Mouse (Mus musculus) stomach, embryonic 16.5 days (tissue): Measurements from ENCODE around the gene Zfp558. TPM values are rescaled to one million over a fixed set of nuclear protein-coding genes. Genes with fewer than 3 reads are reported as not detected.
"Not testable (repeated sequence)": the region's sequence is repeated elsewhere in the genome, so short reads cannot be mapped to it uniquely, and the experiment has no call there.

ENCODE experiments used
- ATAC-seq: fragments of 200-750 bp; cut with Nextera tagmentation; 2 replicates; pipeline ENCODE4 v1.8.0; 2017; ENCODE audit warnings: moderate number of reproducible peaks, moderate TSS enrichment; ENCODE audit not compliant: insufficient read depth, low FRiP score
- H3K27ac ChIP-seq: fragments of 300-500 bp; sonication (generic); 2 replicates; pipeline ENCODE4 v1.5.1; 2014; ENCODE audit warnings: low read length
- H3K27me3 ChIP-seq: fragments of 300-500 bp; sonication (generic); 2 replicates; pipeline ENCODE4 v1.6.1; 2014; ENCODE audit warnings: low read length, control low read depth, mixed read lengths; ENCODE audit not compliant: control insufficient read depth, insufficient read depth
- H3K36me3 ChIP-seq: fragments of 300-500 bp; sonication (generic); 2 replicates; pipeline ENCODE4 v1.6.1; 2014; ENCODE audit warnings: low read length; ENCODE audit not compliant: control insufficient read depth, insufficient read depth
- H3K4me1 ChIP-seq: fragments of 300-500 bp; sonication (generic); 2 replicates; pipeline ENCODE4 v1.6.1; 2014; ENCODE audit warnings: low read length, control low read depth, mixed read lengths; ENCODE audit not compliant: control insufficient read depth, insufficient read depth
- H3K4me2 ChIP-seq: fragments of 300-500 bp; sonication (generic); 2 replicates; pipeline ENCODE4 v1.6.1; 2014; ENCODE audit warnings: low read depth, low read length, mixed read lengths
- H3K4me3 ChIP-seq: fragments of 300-500 bp; sonication (generic); replicated peaks from 2 replicates; pipeline ENCODE4 v1.5.1; 2014; ENCODE audit warnings: mild to moderate bottlenecking, low read length
- H3K9ac ChIP-seq: fragments of 300-500 bp; sonication (generic); 2 replicates; pipeline ENCODE4 v1.6.1; 2014; ENCODE audit warnings: low read length
- H3K9me3 ChIP-seq: fragments of 300-500 bp; sonication (generic); replicated peaks from 2 replicates; pipeline ENCODE4 v1.6.1; 2016; ENCODE audit warnings: low read length, control low read depth; ENCODE audit not compliant: control insufficient read depth
- WGBS: fragments of 180-500 bp; shearing (Covaris S2); extraction: QIAGEN DNeasy Blood & Tissue Kit; methylation state at CpG from one replicate; pipeline ENCODE4 v1.1.7; 2014; 5-methylcytosine and 5-hydroxymethylcytosine counted together
- polyA plus RNA-seq: library from polyadenylated mRNA; unstranded; fragments of >200 nt; fragmentation: Nextera tagmentation; extraction: Ambion mirVana; gene quantifications from 2 replicates; pipeline ENCODE4 v1.2.1, GENCODE M21; 2015

The Zfp558 gene
- polyA plus RNA-seq: 3.5 and 4.5 TPM in 2 replicates

GRCm38 (mm10) chr9:18478168-18478567 is at the start of gene Zfp558, which contains the start of gene Mbd3l1:
Zfp558 (minus strand) TSS chr9:18478268.
Mbd3l1 (plus strand) TSS chr9:18478359.
- H3K4me2 ChIP-seq: no peak within 1 kb of the TSS
- no peak within 1 kb of the TSS for H3K4me3 ChIP-seq
- no peaks in the 10 kb centered on the region for H3K27me3 ChIP-seq
- H3K4me1 ChIP-seq: no peaks in the 10 kb centered on the region
- ATAC-seq: no peak
- H3K9me3 ChIP-seq: no peaks in the 10 kb centered on the region
- no peak within 1 kb of the TSS for H3K27ac ChIP-seq
- H3K36me3 ChIP-seq: no peaks in the 10 kb centered on the region
- WGBS: 69% methylated on average over 3 of the region's 3 CpGs
- H3K9ac ChIP-seq: no peak within 1 kb of the TSS

GRCm38 (mm10) chr9:18508098-18508497 is 30.0 kb upstream of the Zfp558 start:
- Histone ChIP-seq H3K36me3 (no peaks in the 10 kb centered on the region), H3K4me3 (no peak overlapping the region), H3K27me3 (no peaks in the 10 kb centered on the region), H3K4me1 (no peaks in the 10 kb centered on the region), H3K9ac (no peak overlapping the region), H3K27ac (no peak overlapping the region), H3K9me3 (no peaks in the 10 kb centered on the region), H3K4me2 (no peak overlapping the region)
- no peak for ATAC-seq
- 44% methylated on average over 2 of the region's 2 CpGs for WGBS

GRCm38 (mm10) chr9:18473324-18474128 is 4.5 kb downstream of the Zfp558 start:
- H3K4me1 ChIP-seq: peaks cover 3% of the 10 kb centered on the region; the same call in 1 of the 2 replicates
- WGBS: 4% methylated on average over 39 of the region's 39 CpGs

GRCm38 (mm10) chr9:18468005-18468404 is 10.1 kb downstream of the Zfp558 start:
- Histone ChIP-seq H3K9ac (no peak overlapping the region), H3K27me3 (no peaks in the 10 kb centered on the region), H3K4me2 (no peak overlapping the region), H3K4me1 (peaks cover 3% of the 10 kb centered on the region; the same call in 1 of the 2 replicates), H3K4me3 (no peak overlapping the region), H3K9me3 (0 out of 2 replicates have a peak, but pooled peaks cover 3% of the 10 kb centered on the region), H3K27ac (no peak overlapping the region), H3K36me3 (no peaks in the 10 kb centered on the region)
- no peak for ATAC-seq
- WGBS: 86% methylated on average over 3 of the region's 3 CpGs

More at GRCm38 (mm10) chr9:18473324-18474128, 4.5 kb downstream of the Zfp558 start:
- peak overlapping the region; percentile 72 for H3K27ac ChIP-seq
- peak; percentile 97 for ATAC-seq
- peak overlapping the region; percentile 74 for H3K4me2 ChIP-seq
- no peaks in the 10 kb centered on the region for H3K27me3 ChIP-seq
- no peaks in the 10 kb centered on the region for H3K36me3 ChIP-seq
- peak overlapping the region; percentile 53 for H3K4me3 ChIP-seq
- no peaks in the 10 kb centered on the region for H3K9me3 ChIP-seq
- peak overlapping the region; percentile 66 for H3K9ac ChIP-seq

GRCm38 (mm10) chr9:18467350-18467749 is 10.7 kb downstream of the Zfp558 start:
- Histone ChIP-seq H3K4me2 (no peak overlapping the region), H3K27ac (no peak overlapping the region), H3K27me3 (no peaks in the 10 kb centered on the region), H3K36me3 (peaks cover 3% of the 10 kb centered on the region; the same call in 1 of the 2 replicates), H3K4me3 (no peak overlapping the region), H3K9me3 (0 out of 2 replicates have a peak, but pooled peaks cover 3% of the 10 kb centered on the region), H3K9ac (no peak overlapping the region), H3K4me1 (no peaks in the 10 kb centered on the region)
- WGBS: 86% methylated on average over 3 of the region's 3 CpGs
- ATAC-seq: no peak

GRCm38 (mm10) chr9:18456520-18456919 is 21.5 kb downstream of the Zfp558 start:
- H3K9ac ChIP-seq: no peak overlapping the region
- peaks cover 6% of the 10 kb centered on the region; the same call in 1 of the 2 replicates for H3K9me3 ChIP-seq
- H3K4me2 ChIP-seq: no peak overlapping the region
- no peaks in the 10 kb centered on the region for H3K4me1 ChIP-seq
- no peak for ATAC-seq
- 92% methylated on average over 4 of the region's 4 CpGs for WGBS
- peaks cover 20% of the 10 kb centered on the region for H3K36me3 ChIP-seq
- no peak overlapping the region for H3K4me3 ChIP-seq
- H3K27ac ChIP-seq: no peak overlapping the region
- H3K27me3 ChIP-seq: no peaks in the 10 kb centered on the region

GRCm38 (mm10) chr9:18431687-18432086 is 46.4 kb downstream of the Zfp558 start:
- no peak for ATAC-seq
- no peaks in the 10 kb centered on the region for H3K27me3 ChIP-seq
- H3K9ac ChIP-seq: no peak overlapping the region
- no peaks in the 10 kb centered on the region for H3K9me3 ChIP-seq
- no peaks in the 10 kb centered on the region for H3K36me3 ChIP-seq
- H3K4me3 ChIP-seq: no peak overlapping the region
- no peaks in the 10 kb centered on the region for H3K4me1 ChIP-seq
- no peak overlapping the region for H3K27ac ChIP-seq
- H3K4me2 ChIP-seq: no peak overlapping the region
- 69% methylated on average over 10 of the region's 10 CpGs for WGBS

GRCm38 (mm10) chr9:18430354-18430753 is 47.7 kb downstream of the Zfp558 start, which contains the start of gene Mbd3l2:
Mbd3l2 (plus strand) TSS chr9:18430654.
- H3K9ac ChIP-seq: no peak within 1 kb of the TSS
- no peak within 1 kb of the TSS for H3K4me2 ChIP-seq
- no peak for ATAC-seq
- no peaks in the 10 kb centered on the region for H3K36me3 ChIP-seq
- no peaks in the 10 kb centered on the region for H3K27me3 ChIP-seq
- H3K4me3 ChIP-seq: no peak within 1 kb of the TSS
- H3K27ac ChIP-seq: no peak within 1 kb of the TSS
- H3K9me3 ChIP-seq: no peaks in the 10 kb centered on the region
- no peaks in the 10 kb centered on the region for H3K4me1 ChIP-seq

- H3K4me3 ChIP-seq, H3K36me3 ChIP-seq, ATAC-seq, H3K9ac ChIP-seq, H3K9me3 ChIP-seq, H3K4me1 ChIP-seq, H3K4me2 ChIP-seq, H3K27ac ChIP-seq, H3K27me3 ChIP-seq: not testable (repeated sequence)
- WGBS: 85% methylated on average over 4 of the region's 4 CpGs
These were observed 65.7 kb downstream of the Zfp558 start for GRCm38 (mm10) chr9:18412371-18412770.
